Mouse (Mus musculus): Measurements from ENCODE around the gene Thap7. TPM values are rescaled to one million over a fixed set of nuclear protein-coding genes. Genes with fewer than 3 reads are reported as not detected.

Gene Thap7
- polyA plus RNA-seq, 1 experiment from 2014 or later, result 23.9 TPM

DNA sequence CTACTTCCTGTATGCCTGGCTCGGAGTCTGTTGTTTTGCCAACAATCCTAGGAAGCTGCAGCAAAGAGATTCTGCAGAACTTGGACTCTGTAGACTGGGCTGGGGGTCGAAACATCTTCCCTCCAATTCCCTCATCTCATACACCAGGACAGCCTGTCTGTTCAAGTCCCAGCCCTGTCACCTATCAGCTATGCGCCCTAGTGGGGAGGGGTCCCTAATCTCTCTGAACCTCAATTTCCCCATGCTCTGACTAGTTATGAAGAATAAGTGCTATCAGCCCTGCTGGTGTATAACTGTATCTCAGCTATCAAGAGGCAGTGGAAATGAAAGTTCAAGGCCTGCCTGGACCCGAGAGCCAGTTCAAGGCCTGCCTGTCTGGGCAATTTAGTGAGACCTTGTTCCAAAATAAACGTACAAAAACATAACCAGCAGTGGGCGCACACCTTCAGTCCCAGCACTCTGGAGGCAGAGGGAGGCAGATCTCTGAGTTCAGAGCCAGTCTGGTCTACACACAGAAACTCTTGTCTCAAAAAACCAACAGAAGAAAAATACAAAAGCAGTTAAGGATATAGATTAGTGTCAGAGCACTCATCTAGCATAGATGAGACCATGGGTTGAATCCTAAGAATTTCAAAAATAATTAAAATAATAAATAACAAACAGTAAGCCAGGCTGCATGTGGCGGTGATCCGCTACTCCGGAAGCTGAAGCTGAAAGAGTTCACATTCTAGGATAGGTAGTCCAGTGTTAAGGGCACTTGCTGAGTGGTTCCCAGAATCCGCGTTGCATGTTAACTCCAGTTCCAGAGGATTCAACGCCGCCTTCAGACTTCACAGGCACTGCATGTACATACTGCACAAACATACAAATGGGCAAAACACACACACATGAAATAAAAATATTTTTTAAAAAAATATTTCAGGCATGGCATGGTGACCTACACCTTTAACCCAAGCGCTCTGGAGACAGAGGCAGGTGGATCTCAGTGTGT lies 42.2 kb downstream of the Thap7 start:
- H3K4me3 ChIP-seq (ENCODE audit: inconsistent target), result no peak overlapping the region
- peaks cover 38% of the 10 kb centered on the region for H3K36me3 ChIP-seq (ENCODE audit: inconsistent target)
- WGBS (ENCODE audit: missing documents), result 74% methylated on average over 14 of the region's 14 CpGs
- no peak overlapping the region for H3K27ac ChIP-seq
- H3K79me2 ChIP-seq (ENCODE audit: inconsistent target), result peaks cover under 1% of the 10 kb centered on the region; the same call in 1 of the 2 replicates

DNA sequence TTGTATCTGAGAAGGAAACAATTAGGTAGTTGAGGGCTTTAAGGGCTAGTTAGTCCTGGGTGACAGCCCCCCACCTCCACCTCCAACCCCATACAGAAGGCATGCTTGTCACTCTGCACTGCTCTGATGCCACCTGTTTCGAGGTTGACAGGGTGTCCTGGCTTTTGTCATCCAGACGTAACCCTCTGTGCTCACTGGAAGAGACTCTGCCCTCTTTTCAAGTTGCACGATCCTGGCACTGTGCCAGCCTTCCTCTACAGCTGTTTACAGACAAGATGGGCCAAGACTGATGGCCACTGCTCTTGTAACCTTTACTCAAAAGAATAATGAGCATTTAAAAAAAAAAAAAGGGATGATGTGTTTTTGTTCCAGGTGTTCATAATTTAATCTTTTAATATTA lies 44.4 kb downstream of the Thap7 start:
- Histone ChIP-seq H3K79me2 (ENCODE audit: inconsistent target) (peaks cover 23% of the 10 kb centered on the region), H3K27ac (no peak overlapping the region), H3K36me3 (ENCODE audit: inconsistent target) (peaks cover 48% of the 10 kb centered on the region), H3K4me3 (ENCODE audit: inconsistent target) (no peak overlapping the region)
- 71% methylated on average over 3 of the region's 3 CpGs for WGBS (ENCODE audit: missing documents)

DNA sequence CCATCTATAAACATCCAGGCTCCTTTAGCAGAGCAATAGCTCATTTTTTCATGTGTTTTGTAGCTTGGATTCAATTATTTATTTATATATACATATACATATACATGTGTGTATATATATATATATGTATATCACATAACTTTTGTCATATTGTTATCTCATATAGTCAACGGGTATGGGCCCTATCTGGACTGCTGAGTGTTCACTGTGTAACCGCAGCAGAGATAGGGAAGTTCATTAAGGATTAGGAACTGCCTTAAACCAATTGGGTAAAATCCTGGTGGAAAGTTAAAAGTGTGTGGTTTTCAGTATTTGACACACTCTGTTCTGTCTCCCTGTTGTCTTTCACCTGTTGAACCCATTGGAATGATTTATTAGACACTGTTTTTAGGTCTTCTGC lies 49.5 kb downstream of the Thap7 start:
- WGBS (ENCODE audit: missing documents), result 83% methylated on average over 2 of the region's 2 CpGs
- no peak overlapping the region for H3K4me3 ChIP-seq (ENCODE audit: inconsistent target)
- H3K36me3 ChIP-seq (ENCODE audit: inconsistent target), result peaks cover 36% of the 10 kb centered on the region
- peaks cover 74% of the 10 kb centered on the region for H3K79me2 ChIP-seq (ENCODE audit: inconsistent target)
- no peak overlapping the region for H3K27ac ChIP-seq

DNA sequence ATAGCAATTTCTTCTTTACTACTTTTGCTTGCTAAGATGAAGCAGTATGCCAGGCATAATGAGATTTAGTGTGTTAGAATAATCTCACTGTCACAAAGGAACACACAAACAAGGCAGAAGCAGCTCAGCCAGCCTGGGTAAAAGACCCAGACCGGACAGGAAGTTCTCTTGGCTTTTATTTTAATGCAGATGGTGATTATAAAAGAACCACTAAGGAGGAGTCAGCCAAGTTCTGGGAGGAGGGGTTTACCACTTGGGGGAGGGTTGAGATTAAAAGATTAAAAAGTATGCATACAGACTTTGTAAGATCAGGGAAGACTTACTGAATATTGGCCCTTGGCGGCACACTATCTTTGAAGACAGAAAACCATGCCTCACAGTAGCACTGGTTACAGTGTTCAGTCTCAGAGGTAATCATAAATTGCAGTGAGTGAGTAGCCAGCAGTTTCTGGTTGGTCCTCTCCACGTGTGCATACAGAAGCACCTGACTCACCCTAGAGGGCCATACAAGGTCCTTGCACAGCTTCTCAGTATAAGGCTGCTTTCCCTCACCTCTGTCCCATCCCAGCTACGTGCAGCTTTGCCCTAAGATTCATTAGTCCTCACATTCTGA lies 52.5 kb downstream of the Thap7 start:
- Histone ChIP-seq H3K36me3 (ENCODE audit: inconsistent target) (peaks cover 7% of the 10 kb centered on the region), H3K79me2 (ENCODE audit: inconsistent target) (peaks cover 100% of the 10 kb centered on the region), H3K27ac (no peak overlapping the region), H3K4me3 (ENCODE audit: inconsistent target) (no peak overlapping the region)
- 65% methylated on average over 4 of the region's 4 CpGs for WGBS (ENCODE audit: missing documents)

Other genes starting within 250 kb of the Thap7 start
- not detected in 3 replicates for gene Serpind1, start 199.8 kb downstream of the Thap7 start, polyA plus RNA-seq (2018)
- 51.2 to 107 TPM (median 60.8 TPM) in 3 replicates for gene Snap29, start 125.2 kb downstream of the Thap7 start, polyA plus RNA-seq (2018)
- 59.6 to 75.6 TPM (median 64.3 TPM) in 3 replicates for gene Pi4ka, start 124.8 kb downstream of the Thap7 start, polyA plus RNA-seq (2018)
- gene Crkl, start 79.1 kb downstream of the Thap7 start, polyA plus RNA-seq (2018), result 19.6 to 25.1 TPM (median 24.7 TPM) in 3 replicates
- gene Aifm3, start 41.5 kb downstream of the Thap7 start, polyA plus RNA-seq (2018), result not detected in 3 replicates
- gene Lztr1, start 22.4 kb downstream of the Thap7 start, polyA plus RNA-seq (2018), result 23.8 to 33.8 TPM (median 28.9 TPM) in 3 replicates
- not detected in 3 replicates for gene Lrrc74b, start 30.1 kb upstream of the Thap7 start, polyA plus RNA-seq (2018)
- 0.20 to 0.42 TPM (median 0.41 TPM) in 3 replicates for gene P2rx6, start 30.7 kb upstream of the Thap7 start, polyA plus RNA-seq (2018)
- 0.69 to 3.7 TPM (median 1.4 TPM) in 3 replicates for gene Slc7a4, start 52.1 kb upstream of the Thap7 start, polyA plus RNA-seq (2018)
- gene Smpd4, start 88.2 kb upstream of the Thap7 start, polyA plus RNA-seq (2018), result 14.6 to 28.0 TPM (median 20.8 TPM) in 3 replicates
- gene Ccdc74a, start 115.3 kb upstream of the Thap7 start, polyA plus RNA-seq (2018), result 0.29 to 0.44 TPM in 2 of 3 replicates, not detected in the other
- gene Med15, start 201.8 kb upstream of the Thap7 start, polyA plus RNA-seq (2018), result 71.7 to 97.8 TPM (median 80.8 TPM) in 3 replicates
- 7.1 to 11.2 TPM (median 8.7 TPM) in 3 replicates for gene Klhl22, start 228.5 kb upstream of the Thap7 start, polyA plus RNA-seq (2018)

Data from macrophage (primary cell).